Mouse (Mus musculus): ENCODE data around the gene Wwox.

- TF ChIP-seq CTCF (IDR thresholded peaks at IDR 0.05; ENCODE audit: extremely low read depth, insufficient read depth, low read length) (no peak), POLR2A (IDR thresholded peaks at IDR 0.05; ENCODE audit: extremely low read depth, insufficient read depth, low read length) (no peak)
Observed at GRCm38 (mm10) chr8:114579292-114579691, 139.8 kb downstream of the Wwox start.
